Mouse (Mus musculus) embryo, embryonic 10.5 days (tissue): Measurements from ENCODE around the gene Dusp13.
A peak's percentile ranks its signal among the peaks of the same experiment; 100 is the strongest.

Experiments used
- DNase-seq: peaks from one replicate; pipeline ENCODE4 v3.0.0-alpha.2; 2015; ENCODE audit warnings: low spot score

Gene Dusp13

DNA sequence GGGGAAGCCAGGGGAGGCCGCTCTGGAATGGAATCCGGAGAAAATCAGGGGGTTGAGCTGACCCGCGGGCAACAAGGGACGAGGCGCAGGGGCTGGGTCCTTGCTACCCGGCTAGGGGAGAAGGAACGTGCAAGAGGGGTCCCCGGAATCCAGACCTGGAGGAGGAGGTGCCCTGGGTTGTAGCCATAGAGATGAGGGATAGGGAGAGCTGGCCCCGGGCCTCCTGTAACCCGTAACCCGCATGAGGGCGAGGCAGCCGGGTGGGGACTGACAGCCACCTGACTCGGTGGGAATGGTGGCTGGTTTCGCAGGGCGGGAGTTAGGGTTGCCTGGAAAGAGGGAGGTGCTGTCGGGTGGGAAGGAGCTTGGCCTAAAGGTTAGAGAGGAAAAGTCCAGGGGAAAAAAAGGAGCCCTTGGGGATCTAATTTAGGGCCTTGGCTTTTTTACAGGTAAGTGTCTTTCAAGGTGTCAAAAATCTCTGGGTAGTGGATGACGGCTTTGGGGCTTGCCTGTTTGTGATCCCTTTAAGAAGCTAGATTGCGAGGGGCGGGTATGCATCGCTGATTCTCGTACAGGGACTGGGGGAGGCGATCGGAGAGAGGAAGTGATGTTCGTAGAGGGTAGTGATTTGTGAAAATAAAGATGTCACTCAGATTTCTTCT lies at the start of gene Dusp13:
TSS of gene Dusp13 (minus strand) at position 301 of the 662 bp plus-strand sequence.
- DNase-seq, result peak; percentile 75

DNA sequence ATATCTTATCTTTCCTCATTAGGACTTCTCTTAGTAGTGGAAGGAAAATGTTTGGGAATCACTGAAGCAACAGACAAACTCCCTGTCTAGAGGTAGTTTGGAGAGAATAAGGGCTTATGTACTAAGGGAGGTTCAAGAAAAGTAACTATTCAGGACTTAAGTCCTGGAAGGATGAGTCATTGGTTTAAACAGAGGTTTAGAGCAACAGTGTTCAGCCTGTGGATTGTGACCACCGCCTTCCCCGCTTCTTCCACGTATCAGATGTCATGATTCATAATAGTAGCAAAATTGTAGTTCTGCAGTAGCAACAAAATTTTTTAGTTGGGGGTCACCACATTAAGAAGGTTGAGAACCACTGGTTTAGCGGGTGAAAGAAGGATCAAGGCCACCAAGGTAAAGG lies 49.7 kb upstream of the Dusp13 start:
- DNase-seq, result no peak

DNA sequence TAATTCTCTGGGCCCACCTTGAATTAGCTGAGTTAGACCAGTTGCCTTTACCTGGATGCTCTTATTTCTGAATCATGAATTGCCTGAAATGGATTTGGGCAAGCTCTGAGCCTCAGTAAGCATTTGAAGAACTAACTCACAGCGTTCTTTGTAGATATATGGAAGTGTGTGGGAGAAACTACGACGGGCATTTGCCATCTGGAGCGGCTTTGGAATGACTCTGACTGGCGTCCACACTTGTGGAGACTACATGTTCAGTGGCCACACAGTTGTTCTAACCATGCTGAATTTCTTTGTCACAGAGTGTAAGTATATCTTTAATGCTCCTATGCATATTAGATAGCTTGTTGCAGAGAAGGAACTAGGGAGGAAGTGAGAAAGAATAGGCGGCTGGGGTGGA lies 41.3 kb upstream of the Dusp13 start:
- DNase-seq, result no peak

DNA sequence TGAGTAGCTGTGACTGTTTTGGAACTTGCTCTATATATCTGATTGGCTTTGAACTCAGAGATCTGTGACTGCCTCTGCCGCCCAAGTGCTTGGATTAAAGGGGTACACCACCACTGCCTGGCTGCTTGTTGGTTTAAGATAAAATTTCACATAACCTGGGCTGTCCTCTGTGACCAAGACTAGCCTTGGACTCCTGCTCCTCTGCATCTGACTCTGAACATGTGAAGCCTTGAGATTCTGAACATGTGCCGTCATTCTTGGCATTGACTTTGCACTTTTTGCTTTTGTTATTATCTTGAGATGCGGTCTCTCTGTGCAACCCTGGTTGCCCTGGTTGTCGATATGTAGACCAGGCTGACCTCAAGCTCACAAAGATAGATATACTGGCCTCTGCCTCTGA lies 40.7 kb upstream of the Dusp13 start:
- DNase-seq, result no peak

DNA sequence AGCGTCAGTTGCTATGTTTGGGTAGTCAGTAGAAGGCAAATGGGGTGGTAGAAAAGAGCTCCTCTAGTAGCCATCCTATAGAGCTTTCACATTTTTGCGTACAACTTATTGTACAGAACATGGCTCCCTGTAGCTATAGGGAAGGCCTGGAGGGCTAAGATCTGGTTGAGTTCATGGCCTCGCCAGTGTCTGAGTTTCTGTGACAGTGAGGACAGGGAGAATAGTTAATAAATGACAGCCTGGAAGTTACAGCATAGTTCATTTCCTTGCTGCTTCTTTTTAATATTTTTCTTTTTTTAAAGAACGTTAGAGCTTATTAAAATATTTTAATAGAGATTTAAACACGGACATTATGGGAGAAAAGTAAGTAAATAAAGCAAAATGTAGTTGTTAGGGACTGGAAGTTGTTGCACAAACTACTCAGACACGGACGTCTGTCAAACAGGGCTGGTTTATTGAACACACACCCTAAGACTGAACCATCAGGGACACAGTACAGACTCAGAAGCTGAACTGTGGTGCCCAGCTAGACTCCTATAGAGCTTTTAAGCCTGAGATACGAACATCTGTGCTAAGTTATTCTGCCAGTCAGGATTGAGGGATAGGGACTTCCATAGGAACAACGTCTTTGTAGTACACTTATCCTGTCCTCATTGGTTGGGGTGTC lies 39.7 kb upstream of the Dusp13 start:
- no peak for DNase-seq

DNA sequence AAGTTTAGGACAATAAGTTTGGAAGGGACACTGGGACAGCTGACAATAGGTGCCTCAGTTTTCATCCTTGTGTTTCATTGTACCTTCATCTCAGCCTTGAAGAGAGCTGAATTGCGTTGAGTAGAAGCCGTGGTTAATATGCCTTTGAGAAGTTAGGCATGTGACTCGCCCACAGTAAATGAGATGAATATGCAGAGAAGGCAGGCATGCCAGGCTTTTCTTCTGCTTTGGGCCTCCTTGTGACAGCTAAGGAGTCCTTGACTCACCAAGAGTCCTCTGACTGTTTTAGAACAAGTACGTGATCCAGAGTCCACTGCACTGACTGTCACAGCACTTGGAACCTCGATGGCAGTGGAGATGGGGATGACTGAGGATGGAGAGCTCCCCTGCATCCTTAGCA lies 37.1 kb upstream of the Dusp13 start:
- DNase-seq, result no peak

DNA sequence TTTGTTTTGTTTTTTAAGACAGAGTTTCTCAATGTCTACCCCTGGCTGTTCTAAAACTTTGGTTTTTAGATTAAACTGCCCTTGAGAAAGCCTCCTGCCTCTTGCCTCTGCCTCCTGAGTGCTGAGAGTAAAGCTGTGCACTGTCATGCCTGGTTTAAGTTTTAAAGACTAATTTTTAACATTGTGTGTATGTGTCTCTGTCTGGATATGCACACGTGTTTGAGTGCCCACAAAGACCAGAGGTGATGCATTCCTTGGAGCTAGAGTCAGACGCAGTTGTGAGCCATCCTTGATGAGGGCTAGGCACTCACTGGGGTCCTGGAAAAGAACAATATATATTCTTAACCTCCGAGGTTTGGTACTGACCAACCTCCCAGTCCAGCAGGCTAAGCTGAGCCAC lies 36.4 kb upstream of the Dusp13 start:
- DNase-seq, result no peak

DNA sequence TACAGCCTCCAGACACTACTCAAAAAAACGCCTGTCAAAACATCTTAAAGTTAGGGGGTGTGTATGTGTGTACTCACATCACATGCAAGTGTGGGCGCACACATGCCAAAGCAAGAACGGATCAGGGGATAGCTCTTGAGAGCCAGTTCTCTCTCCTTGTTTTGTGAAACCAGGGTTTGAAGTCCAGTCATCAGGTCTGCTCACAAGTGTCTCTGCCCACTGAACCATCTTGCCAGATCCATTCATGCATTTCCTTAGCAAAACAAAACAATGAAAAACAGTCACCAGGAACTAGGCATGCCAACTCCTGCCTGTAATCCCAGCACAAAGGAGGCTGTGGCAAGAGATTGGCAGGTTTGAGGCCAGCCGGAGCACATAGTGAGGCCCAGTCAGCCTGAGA lies 35.5 kb upstream of the Dusp13 start:
- no peak for DNase-seq

DNA sequence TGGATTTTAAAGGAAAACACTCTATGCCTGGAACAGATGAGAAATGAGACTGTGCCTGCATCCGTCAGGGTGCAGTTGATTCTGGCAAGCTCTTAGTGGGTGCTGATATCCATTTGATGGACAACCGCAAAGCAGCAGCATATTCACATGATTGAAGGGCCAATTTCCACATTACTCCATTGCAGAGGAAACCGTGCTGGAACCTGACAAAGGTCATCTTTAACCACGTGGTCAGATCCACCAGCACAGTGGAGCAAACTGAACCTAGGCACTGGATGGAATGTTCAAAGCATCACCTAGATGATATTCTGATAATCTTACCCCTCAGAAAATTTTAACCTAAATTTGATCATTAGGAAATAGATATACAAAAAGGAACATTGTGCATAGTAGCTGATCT lies 25.2 kb upstream of the Dusp13 start:
- DNase-seq, result no peak

DNA sequence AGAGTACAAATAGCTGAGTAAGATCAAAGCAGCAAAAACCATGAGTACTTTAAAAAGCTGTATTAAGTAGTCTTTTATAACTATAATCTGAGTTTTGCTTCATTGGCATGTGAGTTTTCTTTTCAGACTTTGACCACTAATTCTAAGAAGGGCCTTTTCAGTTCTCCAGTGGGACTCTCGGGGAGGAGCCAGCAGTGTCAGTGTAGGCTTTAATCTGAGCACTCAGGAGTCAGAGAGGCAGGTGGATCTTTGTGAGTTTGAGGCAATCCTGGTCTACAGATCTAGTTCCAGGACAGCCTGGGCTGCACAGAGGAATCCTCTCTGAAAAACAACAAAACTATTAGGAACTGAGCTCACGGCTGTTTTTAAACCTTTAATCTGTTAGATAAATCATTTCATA lies 23.0 kb upstream of the Dusp13 start:
- DNase-seq, result no peak

DNA sequence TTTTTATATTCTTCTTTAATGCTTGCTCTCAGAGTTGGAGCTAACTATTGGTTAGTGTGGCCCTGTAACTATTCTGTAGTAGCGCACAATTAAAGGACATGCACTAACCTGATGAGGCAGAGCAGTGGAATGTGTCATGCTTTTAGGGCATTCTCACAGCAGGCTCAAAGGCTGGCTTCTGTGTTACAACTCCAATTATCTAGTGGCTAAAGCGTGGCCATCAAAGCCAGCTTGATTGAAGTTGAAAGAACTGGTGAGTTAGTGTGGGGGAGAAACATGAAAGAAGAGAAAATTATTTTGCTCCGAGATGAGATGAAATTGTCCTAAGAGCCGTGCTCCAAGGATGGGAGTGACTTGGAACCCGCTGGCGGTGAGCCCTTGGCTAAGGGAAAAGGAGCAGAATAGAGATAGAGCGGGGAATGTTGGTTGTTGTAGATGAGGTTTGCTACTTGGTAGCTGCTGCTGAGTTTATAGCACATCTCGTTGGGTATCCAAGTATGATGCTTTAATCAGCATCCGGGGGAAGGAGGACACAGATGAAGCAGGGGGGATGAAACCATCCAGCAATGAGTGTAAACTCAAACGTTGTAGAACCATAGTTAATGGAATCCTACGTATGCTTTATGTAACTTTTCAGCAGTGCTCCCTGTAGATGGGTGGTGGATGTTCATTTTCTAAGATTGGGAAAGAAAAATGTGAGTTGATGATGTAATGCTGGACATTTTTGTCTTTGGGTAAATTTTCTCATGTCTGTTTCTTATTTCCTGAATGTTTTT lies 21.7 kb upstream of the Dusp13 start:
- no peak for DNase-seq

DNA sequence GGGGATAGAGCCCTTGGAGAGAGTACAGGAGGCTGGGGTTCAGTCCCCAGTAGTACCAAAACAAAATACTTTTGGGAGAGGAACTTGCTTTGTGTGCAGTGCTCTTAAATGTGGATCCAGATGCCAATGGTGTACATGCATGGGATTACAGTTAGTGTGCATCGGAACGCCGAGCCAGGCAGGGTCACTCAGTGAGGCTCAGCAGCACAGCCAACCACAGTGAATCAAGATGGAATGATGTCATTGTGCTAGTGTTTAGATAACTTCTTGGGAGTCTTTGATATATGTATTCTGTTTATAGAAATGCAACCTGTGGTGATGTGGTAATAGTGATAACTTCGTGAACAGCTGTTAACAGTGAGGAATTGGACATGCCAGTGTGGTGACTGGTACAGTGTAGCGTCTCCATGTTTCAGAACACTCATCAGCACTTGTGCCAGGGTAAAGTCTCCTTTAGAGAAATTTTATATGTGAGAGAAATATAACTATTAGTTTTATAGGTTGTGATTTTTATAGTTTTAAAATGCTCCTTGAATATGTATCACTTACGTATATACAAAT lies 15.5 kb upstream of the Dusp13 start:
- DNase-seq, result no peak

DNA sequence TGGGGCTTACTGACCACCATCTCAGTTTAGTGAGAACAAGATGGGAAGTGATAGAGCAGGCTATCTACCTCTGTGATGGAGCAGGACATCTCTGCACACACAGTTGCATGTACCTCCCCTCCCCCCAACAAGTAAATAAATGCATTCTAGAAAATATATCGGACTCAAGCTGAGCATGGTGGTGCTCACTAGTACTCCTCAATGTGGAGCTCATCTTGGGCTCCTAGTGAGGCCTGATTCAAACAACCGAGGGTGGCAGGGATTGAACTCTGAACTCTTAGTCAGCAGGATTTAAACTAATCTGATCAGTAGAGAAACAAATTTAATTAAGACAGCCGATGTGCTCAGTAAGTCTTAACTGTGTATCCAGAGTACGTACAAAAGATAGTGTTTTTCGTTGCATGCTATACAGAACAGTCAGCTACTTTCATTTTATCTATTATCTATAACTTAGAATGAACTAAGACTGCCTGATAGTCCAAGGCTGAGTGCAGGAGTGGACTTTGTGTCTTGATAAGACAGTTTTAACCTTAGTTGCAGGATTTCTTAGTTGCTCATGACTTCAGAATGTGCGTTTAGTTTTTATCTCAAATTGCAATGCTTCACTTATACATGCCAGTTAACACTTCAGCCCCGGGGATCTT lies 14.9 kb upstream of the Dusp13 start:
- no peak for DNase-seq

DNA sequence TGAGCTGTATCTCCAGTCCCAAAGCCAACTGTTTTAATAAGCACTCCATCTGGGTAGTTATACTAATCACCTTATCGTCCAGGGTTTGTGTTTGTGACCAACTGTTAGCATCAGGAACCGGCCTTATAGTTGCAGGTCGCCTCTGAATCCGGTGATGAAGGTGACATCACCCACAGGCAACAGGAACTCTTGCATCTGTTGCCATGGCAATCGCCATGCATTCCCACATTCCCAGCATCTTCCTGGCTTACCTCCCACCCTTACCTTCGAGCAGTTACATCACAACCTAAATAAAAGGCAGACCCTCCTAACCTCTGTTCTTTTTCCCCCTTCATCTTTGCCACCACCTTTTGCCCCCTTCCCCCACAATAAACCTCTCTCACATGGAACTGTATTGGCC lies 13.7 kb upstream of the Dusp13 start:
- DNase-seq, result no peak

DNA sequence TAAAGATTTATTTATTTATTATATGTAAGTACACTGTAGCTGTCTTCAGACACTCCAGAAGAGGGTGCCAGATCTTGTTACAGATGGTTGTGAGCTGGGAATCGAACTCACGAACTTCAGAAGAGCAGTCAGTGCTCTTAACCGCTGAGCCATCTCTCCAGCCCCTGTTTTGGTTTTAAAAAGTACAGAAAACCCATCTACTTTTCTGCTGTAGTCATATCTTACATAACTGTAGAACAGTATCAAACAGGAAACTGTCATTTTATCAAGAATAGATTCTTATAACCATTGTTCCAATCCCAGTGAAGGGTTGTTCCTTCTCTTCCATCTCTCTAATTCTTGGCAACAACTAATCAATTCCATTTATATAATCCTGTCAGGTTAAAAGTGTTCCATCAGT lies 12.8 kb upstream of the Dusp13 start:
- no peak for DNase-seq

DNA sequence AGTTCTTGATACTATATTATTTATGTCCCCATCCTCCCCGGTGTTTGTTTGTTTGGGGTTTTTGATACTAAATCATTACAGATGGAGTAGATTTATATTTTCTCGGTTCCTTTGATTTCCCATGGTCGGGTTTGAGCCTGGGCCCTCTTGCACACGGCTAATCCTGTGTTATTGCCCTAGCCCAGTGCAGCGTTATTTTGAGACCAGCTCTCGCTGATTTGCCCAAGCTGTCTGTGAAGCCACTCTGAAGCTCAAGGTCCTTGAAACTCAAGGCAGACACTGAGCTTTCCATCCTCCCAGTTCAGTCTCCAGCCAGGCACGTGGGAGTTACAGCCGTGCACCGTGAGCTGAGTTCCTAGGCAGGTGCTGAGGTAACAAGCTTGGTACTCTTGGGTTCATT lies 10.6 kb upstream of the Dusp13 start:
- DNase-seq, result no peak

DNA sequence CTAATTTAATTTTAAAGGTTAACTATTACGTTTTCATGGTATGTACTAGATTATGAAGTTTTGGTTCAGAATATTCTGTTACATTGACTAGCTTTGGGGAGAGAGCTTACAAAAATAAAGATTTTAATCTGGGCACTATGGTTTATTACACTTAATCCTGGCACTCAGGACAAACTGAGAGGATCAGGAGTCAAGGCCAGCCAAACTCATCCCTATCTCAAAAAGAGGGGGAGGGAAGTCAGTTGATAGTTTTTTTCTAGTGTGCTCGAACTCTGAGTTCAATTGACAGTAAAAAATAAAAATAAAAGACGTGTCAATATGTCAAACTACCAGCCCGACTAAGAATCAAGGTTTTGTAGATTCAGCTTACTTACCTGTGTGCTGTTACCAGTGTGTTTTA lies 2.4 kb upstream of the Dusp13 start:
- DNase-seq, result no peak

DNA sequence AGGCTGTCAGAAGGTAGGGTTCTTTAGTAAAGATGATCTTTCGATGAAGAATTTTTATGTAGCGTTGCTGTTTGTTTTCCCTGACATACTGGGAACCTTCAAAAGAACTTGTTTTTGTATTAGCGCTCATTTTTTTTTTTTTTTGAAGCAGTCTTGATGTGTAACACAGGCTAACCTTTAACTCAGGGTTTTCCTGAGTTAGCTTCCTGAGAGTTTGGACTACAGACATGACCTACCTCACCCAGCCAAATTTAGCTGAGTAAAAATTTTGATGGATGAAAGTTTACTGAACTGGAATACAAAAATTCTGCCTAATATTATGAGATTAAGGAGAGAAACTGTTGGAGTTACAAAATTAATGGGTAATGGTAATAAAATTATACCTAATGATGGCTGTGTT lies 1.4 kb upstream of the Dusp13 start:
- DNase-seq, result no peak

DNA sequence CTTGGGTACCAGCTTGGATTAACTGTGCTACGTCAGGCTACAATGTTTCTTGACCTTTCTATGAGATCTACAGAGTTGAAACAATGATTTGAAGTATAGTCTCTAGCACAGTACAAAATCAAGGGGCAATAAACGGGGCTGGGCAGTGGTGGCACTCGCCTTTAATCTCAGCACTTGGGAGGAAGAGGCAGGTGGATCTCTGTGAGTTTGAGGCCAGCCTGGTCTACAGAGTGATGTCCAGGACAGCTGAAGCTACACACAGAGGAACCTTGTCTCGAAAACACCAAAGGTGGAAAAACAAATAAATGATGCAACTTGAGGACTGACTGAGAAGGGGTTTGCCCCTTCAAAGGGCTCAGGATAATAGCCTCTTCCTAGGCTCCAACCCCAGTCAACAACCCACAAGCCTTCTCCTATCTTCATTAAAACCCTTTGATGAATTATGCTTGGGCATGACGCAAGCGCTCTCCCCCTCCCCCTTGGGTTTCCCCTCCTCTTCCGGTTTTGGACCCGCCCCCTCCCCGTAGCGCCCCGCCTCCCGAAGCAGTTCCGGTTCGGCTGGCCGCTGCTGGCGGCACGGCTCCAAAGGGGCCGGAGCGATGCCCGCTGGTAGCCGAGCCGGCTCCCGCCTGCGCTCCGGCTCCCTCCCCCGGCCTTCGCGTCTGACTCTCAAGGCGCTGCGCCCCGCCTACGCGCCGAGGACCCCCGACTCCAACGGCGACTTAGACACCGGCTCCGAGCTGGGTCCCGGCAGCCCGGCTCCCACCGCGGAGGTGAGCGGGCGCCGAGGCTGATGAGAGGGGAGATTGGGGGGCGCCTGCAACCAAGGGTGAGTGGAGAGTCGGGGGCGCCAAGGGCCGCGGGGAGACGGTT lies 737 bp downstream of the Dusp13 start, which contains the start of gene Samd8:
TSS of gene Samd8 (plus strand) at position 524 of the 873 bp plus-strand sequence.
- DNase-seq, result peak; percentile 90

DNA sequence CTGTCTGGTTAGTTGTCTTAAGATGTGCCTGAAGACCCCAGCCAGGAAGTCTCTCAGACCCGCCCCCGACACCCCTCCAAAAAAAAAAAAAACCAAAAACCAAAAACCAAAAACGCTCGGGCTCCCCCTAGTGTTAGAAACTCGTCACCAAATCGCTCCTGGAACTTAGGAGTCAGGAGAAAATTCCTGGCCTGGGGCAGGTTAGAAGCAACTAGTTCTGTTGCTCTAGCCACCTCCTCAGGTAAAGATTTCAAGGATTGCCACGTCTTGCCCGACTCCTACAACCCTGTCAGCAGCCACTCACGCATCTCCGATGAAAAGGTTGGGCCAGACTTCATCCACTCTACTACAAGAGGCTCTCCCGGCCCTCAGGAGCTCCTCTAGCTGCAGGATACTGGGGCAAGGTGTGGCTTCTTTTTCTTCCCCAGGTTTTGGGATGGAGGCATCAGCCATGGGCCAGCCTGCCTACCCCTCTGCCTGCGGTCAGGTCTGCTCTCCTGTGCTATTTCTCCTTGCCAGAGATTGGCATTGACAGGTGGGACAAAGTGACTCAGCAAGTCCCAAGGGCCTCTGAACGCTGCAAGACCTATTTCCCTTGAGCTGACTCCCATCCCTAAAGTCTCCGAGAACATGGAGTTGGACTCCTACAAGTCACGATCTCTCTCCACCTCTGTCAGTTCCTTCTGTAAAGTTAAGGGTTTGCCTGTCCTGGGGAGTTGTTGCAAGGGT lies 2.7 kb downstream of the Dusp13 start:
- peak; percentile 79 for DNase-seq
